Mouse (Mus musculus) c-Kit-positive CD71-positive TER-119-negative erythroid progenitor cells, embryonic 14.5 days (primary cell): ENCODE results near the gene Recql5.
"Not testable (repeated sequence)": the region's sequence is repeated elsewhere in the genome, so short reads cannot be mapped to it uniquely, and the experiment has no call there.

Source experiments
- DNase-seq: peaks from one replicate; pipeline ENCODE4 v3.0.0-alpha.2; 2013; ENCODE audit warnings: low read depth

The Recql5 gene

DNA sequence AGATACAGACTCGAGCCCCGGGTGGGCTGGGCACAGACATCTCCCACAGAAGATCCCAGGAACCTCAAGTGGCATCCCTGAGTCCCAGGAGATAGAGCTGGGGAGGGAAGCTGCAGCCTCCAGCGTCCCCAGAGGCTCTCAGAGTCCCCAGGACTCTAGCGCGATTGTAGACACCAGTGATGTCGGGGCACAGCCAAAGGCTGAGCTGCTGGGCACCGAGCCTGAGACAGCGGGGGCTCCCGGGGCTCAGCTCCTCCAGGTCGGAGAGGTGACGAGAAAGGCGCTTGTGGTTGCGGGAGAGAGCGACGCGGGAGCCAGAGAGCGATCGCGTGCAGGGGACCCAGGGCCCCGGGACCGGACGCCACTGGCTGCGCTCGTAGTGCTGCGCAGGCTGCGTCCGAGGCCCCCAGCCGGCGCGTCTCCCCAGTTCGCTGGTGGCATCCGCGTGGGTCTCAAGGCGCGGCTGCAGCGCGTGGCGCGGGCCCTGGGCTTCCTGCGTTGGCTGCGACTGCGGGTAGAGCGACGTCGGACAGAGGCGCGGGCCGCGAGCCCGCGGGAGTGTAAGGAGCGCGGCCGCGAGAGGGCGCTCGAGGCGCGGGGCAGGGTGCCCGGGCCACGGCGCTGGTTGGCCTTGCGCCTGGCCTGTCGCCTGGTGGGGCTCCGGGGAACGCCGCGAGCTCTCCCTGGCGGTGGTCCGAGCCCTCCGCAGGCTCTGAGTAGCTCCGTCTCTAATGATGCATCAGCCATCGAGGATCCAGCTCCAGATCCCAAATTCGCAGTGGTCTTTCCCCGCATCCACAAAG is 73.9 kb downstream of the Recql5 start:
- DNase-seq, result peak; percentile 66

DNA sequence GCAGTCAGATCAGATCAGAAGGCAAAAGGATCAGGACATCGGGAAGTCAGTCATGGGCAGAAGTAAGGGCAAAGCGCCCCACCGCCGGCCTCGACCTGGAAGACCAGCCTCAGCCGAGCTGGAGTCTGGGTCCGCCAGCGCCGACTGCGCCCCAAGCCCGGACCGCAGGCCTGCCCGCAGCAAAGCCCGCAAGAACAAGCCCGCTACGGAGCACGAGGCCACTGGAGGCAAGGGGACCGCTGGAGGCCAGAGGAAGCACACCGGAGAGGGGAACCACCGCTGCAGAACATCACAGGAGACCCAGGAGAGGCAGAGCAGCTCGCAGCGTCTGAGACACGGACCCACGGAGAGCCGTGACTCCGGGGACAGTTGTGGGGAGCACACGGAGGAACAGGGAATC is 74.9 kb downstream of the Recql5 start, which contains the start of gene Myo15b:
TSS of gene Myo15b (plus strand) at position 53 of the 400 bp plus-strand sequence.
- no peak for DNase-seq

DNA sequence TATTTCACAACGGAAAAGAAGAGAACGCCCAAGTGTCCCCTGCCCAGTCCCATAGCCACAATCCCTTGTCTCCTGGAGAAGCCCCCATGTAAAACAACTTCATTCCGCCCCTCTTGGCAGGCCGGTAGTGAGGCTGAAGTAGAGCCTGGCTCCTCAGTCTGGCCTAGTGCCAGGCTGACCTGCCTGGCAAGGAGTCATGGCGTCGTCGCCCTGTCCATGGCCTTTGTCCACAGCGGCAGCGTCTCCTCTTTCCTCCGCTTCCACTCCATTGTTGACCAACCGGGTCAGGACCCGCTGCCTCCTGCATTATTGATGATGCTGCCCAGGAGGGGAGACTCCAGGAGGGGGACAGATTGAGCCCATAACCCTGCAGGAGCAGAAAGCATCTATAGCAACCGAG is 75.3 kb downstream of the Recql5 start:
- no peak for DNase-seq

DNA sequence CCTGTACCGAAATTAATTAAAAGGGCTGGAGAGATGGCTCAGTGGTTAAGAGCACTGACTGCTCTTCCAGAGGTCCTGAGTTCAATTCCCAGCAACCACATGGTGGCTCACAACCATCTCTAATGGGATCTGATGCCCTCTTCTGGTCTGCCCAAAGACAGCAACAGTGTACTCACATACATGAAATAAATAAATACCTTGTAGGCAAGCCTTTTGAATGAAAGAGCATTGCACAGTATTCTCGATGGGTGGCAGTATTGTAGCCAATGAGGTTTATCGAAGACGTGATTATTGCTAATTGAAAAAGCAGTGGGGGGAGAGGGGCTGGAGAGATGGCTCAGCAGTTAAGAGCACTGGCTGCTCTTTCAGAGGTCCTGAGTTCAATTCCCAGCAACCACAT is 76.1 kb downstream of the Recql5 start:
- DNase-seq, result not testable (repeated sequence)

DNA sequence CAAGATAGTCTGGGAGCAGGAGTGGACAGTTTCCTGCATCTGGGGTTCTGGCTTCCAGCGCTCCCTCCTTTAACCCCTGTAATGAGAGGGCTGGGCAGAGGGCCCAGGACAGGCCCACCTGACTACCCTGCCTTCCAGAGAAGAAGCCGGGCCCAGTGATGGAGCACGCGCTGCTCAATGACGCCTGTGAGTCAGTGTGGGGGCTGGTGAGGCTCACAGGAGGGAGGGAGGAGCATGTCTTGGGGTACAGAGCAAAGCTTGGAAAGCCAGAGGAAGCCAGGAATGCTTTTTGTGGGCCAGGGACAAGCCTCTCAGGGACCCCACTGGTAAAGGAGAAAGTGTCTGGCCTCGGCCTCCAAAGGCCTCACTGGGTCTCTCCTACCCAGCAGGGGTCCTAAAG is 78.6 kb downstream of the Recql5 start:
- no peak for DNase-seq

DNA sequence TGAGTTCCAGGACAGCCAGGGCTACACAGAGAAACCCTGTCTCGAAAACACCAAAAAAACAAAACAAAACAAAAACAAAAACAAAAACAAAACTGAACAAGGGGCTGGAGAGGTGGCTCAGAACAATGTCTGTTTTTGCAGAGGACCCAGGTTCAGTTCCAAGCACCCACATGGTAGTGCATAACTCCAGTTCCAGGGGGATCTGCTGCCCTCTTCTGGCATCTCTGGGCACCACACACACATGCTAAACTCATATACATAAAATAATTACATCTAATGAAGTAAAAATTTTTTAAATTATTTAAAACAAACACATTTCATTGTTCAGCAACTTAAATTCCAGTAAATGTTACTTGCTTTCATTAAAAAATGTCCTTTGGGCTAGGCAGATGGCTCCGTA is 87.5 kb downstream of the Recql5 start:
- no peak for DNase-seq

DNA sequence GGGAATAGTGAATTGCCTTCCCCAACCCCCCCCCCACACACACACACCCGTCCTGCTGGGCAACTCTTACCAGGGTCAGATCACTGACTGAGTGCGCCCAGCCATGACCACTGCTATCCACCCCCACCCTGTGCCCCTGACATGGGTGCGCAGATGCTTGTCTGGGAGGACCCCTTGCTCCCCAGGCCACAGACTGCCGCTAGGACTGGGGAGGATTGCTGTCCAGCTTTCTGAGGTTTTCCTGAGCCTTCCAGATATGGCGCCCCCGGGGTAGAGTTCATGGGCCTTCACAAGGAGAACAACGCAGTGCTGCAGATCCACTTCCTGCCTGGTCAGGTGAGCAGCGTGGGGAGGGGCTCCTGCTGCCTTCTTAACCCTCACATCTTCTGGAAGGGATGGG is 89.0 kb downstream of the Recql5 start:
- DNase-seq, result no peak

DNA sequence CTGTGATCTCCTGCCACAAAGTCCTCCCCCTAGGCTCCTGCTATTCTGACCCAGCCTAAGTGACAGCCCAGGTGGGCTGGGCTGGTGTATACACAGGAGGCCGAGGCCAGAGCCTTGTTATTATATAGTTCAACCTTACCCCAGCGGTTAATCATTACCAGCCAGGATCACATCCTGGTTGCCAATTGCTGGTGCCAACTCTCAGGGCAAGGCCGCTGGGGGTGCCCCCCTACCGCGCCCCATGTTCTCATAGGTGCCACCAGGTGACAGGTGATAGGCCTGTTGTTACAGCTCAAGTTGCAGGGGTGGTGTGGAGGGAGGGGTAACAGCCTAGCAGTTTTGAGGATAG is 89.4 kb downstream of the Recql5 start:
- DNase-seq, result no peak

DNA sequence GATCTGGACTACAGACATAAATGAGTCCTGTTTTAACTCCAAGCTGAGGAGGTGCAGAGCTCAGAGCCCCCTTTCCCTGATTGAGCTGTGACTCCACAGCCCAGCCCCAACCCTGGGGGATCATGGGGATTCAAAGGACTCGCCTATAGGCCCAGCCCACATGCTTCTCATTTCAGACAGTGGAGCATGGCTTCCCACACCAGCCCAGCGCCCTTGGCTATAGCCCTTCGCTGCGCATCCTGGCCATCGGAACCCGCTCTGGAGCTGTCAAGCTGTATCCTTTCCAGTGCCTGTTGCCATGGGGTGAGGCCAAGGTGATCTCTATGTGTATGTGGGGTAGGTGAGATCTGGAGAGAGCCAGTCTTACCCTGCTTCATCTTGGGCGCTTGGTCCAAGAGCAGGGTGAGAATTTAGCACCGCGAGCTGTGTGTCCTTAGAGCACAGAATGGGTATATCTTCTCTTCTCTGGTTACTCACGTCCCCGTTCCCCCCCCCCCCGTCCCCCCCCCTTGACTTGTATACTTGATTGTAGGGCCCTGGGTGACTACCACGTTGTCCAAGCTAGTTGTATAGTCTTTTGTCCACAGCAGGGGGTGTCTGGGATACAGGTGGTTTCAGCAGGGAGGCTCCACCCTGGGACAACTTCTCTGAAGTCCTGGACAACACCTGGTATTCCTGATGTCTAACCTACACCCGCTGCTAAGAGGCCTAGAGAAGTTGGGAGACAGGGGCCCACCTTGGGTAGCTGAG is 90.0 kb downstream of the Recql5 start:
- no peak for DNase-seq
